Mouse (Mus musculus): ENCODE measurements around the gene Rps6ka5. TPM values are rescaled to one million over a fixed set of nuclear protein-coding genes. Genes with fewer than 3 reads are reported as not detected.

The Rps6ka5 gene
- polyA plus RNA-seq, 1 experiment: 1.9 TPM

DNA sequence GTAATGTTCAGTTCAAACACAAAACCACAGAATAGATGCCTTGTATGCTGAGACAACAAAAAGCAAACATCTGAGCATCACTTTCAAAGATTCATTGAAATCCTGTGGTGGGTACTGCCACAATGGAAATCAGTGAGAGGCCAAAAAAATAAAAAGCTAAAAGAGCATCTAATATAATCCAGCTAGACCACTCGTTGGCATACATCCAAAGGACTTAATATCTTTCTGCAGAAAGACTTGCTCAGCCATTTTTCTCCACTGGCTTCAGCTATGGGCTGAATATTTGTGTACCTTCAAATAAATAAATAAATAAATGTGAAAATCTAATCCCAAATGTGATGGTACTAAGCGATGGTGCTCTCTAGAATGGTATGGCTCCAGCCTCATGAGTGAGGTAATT, 39.8 kb downstream of the Rps6ka5 start:
- no peak overlapping the region for H3ac ChIP-seq (ENCODE audit: control insufficient read depth, insufficient read length)
- H3K27me3 ChIP-seq (ENCODE audit: control insufficient read depth, insufficient read depth, insufficient read length): no peaks in the 10 kb centered on the region
- TF ChIP-seq REST (IDR thresholded peaks at IDR 0.05; ENCODE audit: insufficient read depth, insufficient read length) (no peak), POLR2A (IDR thresholded peaks at IDR 0.05; ENCODE audit: insufficient read length, low read depth) (no peak), MYOD1 (IDR thresholded peaks at IDR 0.05; ENCODE audit: control insufficient read depth in 1 of 3, insufficient read length in 2 of 3, low read depth in 2 of 3) (no peak), MAX (IDR thresholded peaks at IDR 0.05; ENCODE audit: low read depth) (no peak), CEBPB (IDR thresholded peaks at IDR 0.05; ENCODE audit: insufficient read depth, poor library complexity, severe bottlenecking) (no peak), MYOG (IDR thresholded peaks at IDR 0.05; ENCODE audit: control insufficient read depth in 1 of 3, insufficient read depth in 1 of 3, insufficient read length in 2 of 3, low read depth in 2 of 3) (no peak), E2F4 (IDR thresholded peaks at IDR 0.05; ENCODE audit: insufficient read depth) (no peak), SRF (IDR thresholded peaks at IDR 0.05; ENCODE audit: control insufficient read depth, insufficient read length, low read depth) (no peak), TCF12 (IDR thresholded peaks at IDR 0.05; ENCODE audit: insufficient read depth, poor library complexity, severe bottlenecking) (no peak), TCF3 (IDR thresholded peaks at IDR 0.05; ENCODE audit: insufficient read length, low read depth) (no peak)
- H3K36me3 ChIP-seq (ENCODE audit: control insufficient read depth, insufficient read depth): no peaks in the 10 kb centered on the region
- no peak overlapping the region for H3K4me2 ChIP-seq (ENCODE audit: low read depth)
- no peaks in the 10 kb centered on the region for H3K79me2 ChIP-seq (ENCODE audit: control insufficient read depth, insufficient read depth)
- no peak overlapping the region for H3K4me3 ChIP-seq

- no peak for TF ChIP-seq MYOD1 (IDR thresholded peaks at IDR 0.05; ENCODE audit: control insufficient read depth in 1 of 3, insufficient read length in 2 of 3, low read depth in 2 of 3)
- no peak for TF ChIP-seq TCF3 (IDR thresholded peaks at IDR 0.05; ENCODE audit: insufficient read length, low read depth)
- TF ChIP-seq POLR2A (IDR thresholded peaks at IDR 0.05; ENCODE audit: insufficient read length, low read depth): no peak
- no peak for TF ChIP-seq E2F4 (IDR thresholded peaks at IDR 0.05; ENCODE audit: insufficient read depth)
- TF ChIP-seq POLR2AphosphoS2 (IDR thresholded peaks at IDR 0.05; ENCODE audit: insufficient read length, low read depth): no peak
- no peak for TF ChIP-seq TCF12 (IDR thresholded peaks at IDR 0.05; ENCODE audit: insufficient read depth, poor library complexity, severe bottlenecking)
- Histone ChIP-seq H3K4me3 (no peak overlapping the region), H3K79me2 (ENCODE audit: control insufficient read depth, insufficient read depth) (no peaks in the 10 kb centered on the region), H3ac (ENCODE audit: control insufficient read depth, insufficient read length) (no peak overlapping the region), H3K4me2 (ENCODE audit: low read depth) (no peak overlapping the region), H3K27me3 (ENCODE audit: control insufficient read depth, insufficient read depth, insufficient read length) (no peaks in the 10 kb centered on the region), H3K36me3 (ENCODE audit: control insufficient read depth, insufficient read depth) (no peaks in the 10 kb centered on the region)
These were observed 45.0 kb downstream of the Rps6ka5 start for GRCm38 (mm10) chr12:100681752-100682151.

DNA sequence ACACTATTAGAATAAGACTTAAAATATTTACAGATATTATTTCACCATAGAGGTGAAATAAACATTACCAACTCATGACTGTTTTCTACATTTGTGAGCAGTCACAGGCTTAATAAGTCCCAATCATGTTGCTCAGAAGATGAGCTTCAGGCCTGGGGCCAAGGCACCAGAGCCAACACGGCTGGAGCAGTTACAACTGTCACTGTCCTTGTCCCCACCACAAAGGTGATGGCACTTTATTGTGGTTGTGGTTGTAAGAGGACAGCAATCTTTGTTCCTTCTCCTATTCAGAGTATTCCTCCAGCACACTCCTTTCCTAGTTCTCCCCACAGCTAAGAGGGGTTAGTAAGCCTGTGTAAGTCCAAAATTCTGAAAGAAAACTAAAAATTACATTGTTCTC, 45.5 kb downstream of the Rps6ka5 start:
- no peak overlapping the region for H3K4me2 ChIP-seq (ENCODE audit: low read depth)
- TF ChIP-seq USF1 (IDR thresholded peaks at IDR 0.05; ENCODE audit: low read depth): no peak
- TF ChIP-seq MAX (IDR thresholded peaks at IDR 0.05; ENCODE audit: low read depth): no peak
- TF ChIP-seq REST (IDR thresholded peaks at IDR 0.05; ENCODE audit: insufficient read depth, insufficient read length): no peak
- no peak for TF ChIP-seq SRF (IDR thresholded peaks at IDR 0.05; ENCODE audit: control insufficient read depth, insufficient read length, low read depth)
- no peak for TF ChIP-seq TCF12 (IDR thresholded peaks at IDR 0.05; ENCODE audit: insufficient read depth, poor library complexity, severe bottlenecking)
- TF ChIP-seq MYOD1 (IDR thresholded peaks at IDR 0.05; ENCODE audit: control insufficient read depth in 1 of 3, insufficient read length in 2 of 3, low read depth in 2 of 3): no peak
- no peak for TF ChIP-seq CEBPB (IDR thresholded peaks at IDR 0.05; ENCODE audit: insufficient read depth, poor library complexity, severe bottlenecking)
- no peak for TF ChIP-seq POLR2AphosphoS2 (IDR thresholded peaks at IDR 0.05; ENCODE audit: insufficient read length, low read depth)
- TF ChIP-seq TCF3 (IDR thresholded peaks at IDR 0.05; ENCODE audit: insufficient read length, low read depth): no peak
- no peaks in the 10 kb centered on the region for H3K27me3 ChIP-seq (ENCODE audit: control insufficient read depth, insufficient read depth, insufficient read length)
- H3K36me3 ChIP-seq (ENCODE audit: control insufficient read depth, insufficient read depth): no peaks in the 10 kb centered on the region
- H3K79me2 ChIP-seq (ENCODE audit: control insufficient read depth, insufficient read depth): no peaks in the 10 kb centered on the region
- no peak overlapping the region for H3ac ChIP-seq (ENCODE audit: control insufficient read depth, insufficient read length)
- H3K4me3 ChIP-seq: no peak overlapping the region

GRCm38 (mm10) chr12:100680676-100681075, 46.1 kb downstream of the Rps6ka5 start:
- Histone ChIP-seq H3K79me2 (ENCODE audit: control insufficient read depth, insufficient read depth) (no peaks in the 10 kb centered on the region), H3K4me2 (ENCODE audit: low read depth) (no peak overlapping the region), H3K4me3 (no peak overlapping the region), H3K36me3 (ENCODE audit: control insufficient read depth, insufficient read depth) (no peaks in the 10 kb centered on the region), H3K27me3 (ENCODE audit: control insufficient read depth, insufficient read depth, insufficient read length) (no peaks in the 10 kb centered on the region), H3ac (ENCODE audit: control insufficient read depth, insufficient read length) (no peak overlapping the region)
- TF ChIP-seq MYOD1 (IDR thresholded peaks at IDR 0.05; ENCODE audit: control insufficient read depth in 1 of 3, insufficient read length in 2 of 3, low read depth in 2 of 3) (no peak), CEBPB (IDR thresholded peaks at IDR 0.05; ENCODE audit: insufficient read depth, poor library complexity, severe bottlenecking) (no peak), MYOG (IDR thresholded peaks at IDR 0.05; ENCODE audit: control insufficient read depth in 1 of 3, insufficient read depth in 1 of 3, insufficient read length in 2 of 3, low read depth in 2 of 3) (no peak), TCF12 (IDR thresholded peaks at IDR 0.05; ENCODE audit: insufficient read depth, poor library complexity, severe bottlenecking) (no peak), SRF (IDR thresholded peaks at IDR 0.05; ENCODE audit: control insufficient read depth, insufficient read length, low read depth) (no peak), TCF3 (IDR thresholded peaks at IDR 0.05; ENCODE audit: insufficient read length, low read depth) (no peak), MAX (IDR thresholded peaks at IDR 0.05; ENCODE audit: low read depth) (no peak), POLR2A (IDR thresholded peaks at IDR 0.05; ENCODE audit: insufficient read length, low read depth) (no peak), POLR2AphosphoS2 (IDR thresholded peaks at IDR 0.05; ENCODE audit: insufficient read length, low read depth) (no peak), REST (IDR thresholded peaks at IDR 0.05; ENCODE audit: insufficient read depth, insufficient read length) (no peak), E2F4 (IDR thresholded peaks at IDR 0.05; ENCODE audit: insufficient read depth) (no peak), USF1 (IDR thresholded peaks at IDR 0.05; ENCODE audit: low read depth) (no peak)

DNA sequence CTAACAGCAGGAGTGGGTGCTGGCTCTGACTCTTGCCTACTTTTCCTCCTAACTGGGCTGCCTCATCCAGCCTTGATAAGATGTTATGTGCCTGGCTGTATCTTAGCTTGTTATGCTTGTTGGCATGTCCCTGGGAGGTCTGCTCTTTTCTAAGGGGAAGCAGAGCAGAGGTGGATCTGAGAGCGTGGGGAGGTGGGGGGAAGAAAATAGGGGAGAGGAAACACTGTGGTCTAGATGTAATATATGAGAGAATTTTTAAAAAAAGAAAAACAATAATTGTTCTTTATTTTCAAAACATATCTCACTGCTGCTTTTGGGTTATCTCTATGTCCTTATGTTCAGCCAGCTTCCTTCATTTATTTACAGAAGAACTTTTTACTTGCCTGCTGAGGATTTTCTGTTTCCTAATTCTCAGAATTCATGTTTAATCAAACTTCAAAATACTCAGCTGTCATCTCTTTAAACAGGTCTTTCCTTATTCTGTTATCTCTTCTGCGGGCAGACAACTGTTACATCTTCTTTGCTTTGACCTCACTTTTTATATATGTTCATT, 56.1 kb downstream of the Rps6ka5 start:
- no peak overlapping the region for H3ac ChIP-seq (ENCODE audit: control insufficient read depth, insufficient read length)
- no peak overlapping the region for H3K4me3 ChIP-seq
- H3K36me3 ChIP-seq (ENCODE audit: control insufficient read depth, insufficient read depth): no peaks in the 10 kb centered on the region
- no peaks in the 10 kb centered on the region for H3K79me2 ChIP-seq (ENCODE audit: control insufficient read depth, insufficient read depth)
- no peaks in the 10 kb centered on the region for H3K27me3 ChIP-seq (ENCODE audit: control insufficient read depth, insufficient read depth, insufficient read length)
- TF ChIP-seq SRF (IDR thresholded peaks at IDR 0.05; ENCODE audit: control insufficient read depth, insufficient read length, low read depth): no peak
- H3K4me2 ChIP-seq (ENCODE audit: low read depth): no peak overlapping the region
